Mouse (Mus musculus) liver, postnatal 0 days (tissue): ENCODE measurements around the gene Hcfc1. TPM values are rescaled to one million over a fixed set of nuclear protein-coding genes. Genes with fewer than 3 reads are reported as not detected.
A peak's percentile ranks its signal among the peaks of the same experiment; 100 is the strongest.

Experiments used
- ATAC-seq: fragments of 200-750 bp; cut with Nextera tagmentation; 2 replicates; pipeline ENCODE4 v1.8.0; 2017; ENCODE audit warnings: mild to moderate bottlenecking, moderate library complexity
- DNase-seq: peaks from one replicate; pipeline ENCODE4 v3.0.0-alpha.2; 2016
- H3K27ac ChIP-seq: fragments of 300-500 bp; sonication (generic); 2 replicates; pipeline ENCODE4 v1.5.1; 2014; ENCODE audit warnings: antibody characterized with exemption, moderate library complexity, mild to moderate bottlenecking, low read depth
- H3K27me3 ChIP-seq: fragments of 300-500 bp; sonication (generic); 2 replicates; pipeline ENCODE4 v1.6.1; 2014; ENCODE audit warnings: low read length, control low read depth, mixed read lengths; ENCODE audit not compliant: insufficient read depth
- H3K36me3 ChIP-seq: fragments of 300-500 bp; sonication (generic); replicated peaks from 2 replicates; pipeline ENCODE4 v1.6.1; 2014; ENCODE audit warnings: mild to moderate bottlenecking, control low read depth, low read length, moderate library complexity, mixed read lengths; ENCODE audit not compliant: insufficient read depth
- H3K4me1 ChIP-seq: fragments of 300-500 bp; sonication (generic); 2 replicates; pipeline ENCODE4 v1.6.1; 2014; ENCODE audit warnings: antibody characterized with exemption, mild to moderate bottlenecking, control low read depth; ENCODE audit not compliant: insufficient read depth
- H3K4me2 ChIP-seq: fragments of 300-500 bp; sonication (generic); 2 replicates; pipeline ENCODE4 v1.6.1; 2014; ENCODE audit warnings: low read depth, mild to moderate bottlenecking, low read length, moderate library complexity, mixed read lengths
- H3K4me3 ChIP-seq: fragments of 300-500 bp; sonication (generic); 2 replicates; pipeline ENCODE4 v1.5.1; 2014; ENCODE audit warnings: low read depth, low read length
- H3K9ac ChIP-seq: fragments of 300-500 bp; sonication (generic); replicated peaks from 2 replicates; pipeline ENCODE4 v1.6.1; 2014; ENCODE audit warnings: mild to moderate bottlenecking, moderate library complexity
- H3K9me3 ChIP-seq: fragments of 300-500 bp; sonication (generic); 2 replicates; pipeline ENCODE4 v1.6.1; 2016; ENCODE audit warnings: mild to moderate bottlenecking, control low read depth, low read length, mixed read lengths
- CTCF ChIP-seq: sonication (generic); IDR thresholded peaks from 2 replicates; pipeline ENCODE4 v1.5.1; 2016; ENCODE audit warnings: antibody characterized with exemption, low read depth
- EP300 ChIP-seq: IDR thresholded peaks from 2 replicates; pipeline ENCODE4 v1.6.1; 2016; ENCODE audit warnings: antibody characterized with exemption, low read depth, mild to moderate bottlenecking
- WGBS: fragments of 180-500 bp; shearing (Covaris S2); extraction: QIAGEN DNeasy Blood & Tissue Kit; methylation state at CpG from one replicate; pipeline ENCODE4 v1.1.7; 2014; ENCODE audit not compliant: insufficient replicate concordance; 5-methylcytosine and 5-hydroxymethylcytosine counted together
- polyA plus RNA-seq: library from polyadenylated mRNA; unstranded; fragments of >200 nt; fragmentation: Nextera tagmentation; extraction: Ambion mirVana; gene quantifications from 2 replicates; pipeline ENCODE4 v1.2.1, GENCODE M21; 2015

Gene Hcfc1
- polyA plus RNA-seq, 1 experiment from 2014 or later: 16.4 TPM

DNA sequence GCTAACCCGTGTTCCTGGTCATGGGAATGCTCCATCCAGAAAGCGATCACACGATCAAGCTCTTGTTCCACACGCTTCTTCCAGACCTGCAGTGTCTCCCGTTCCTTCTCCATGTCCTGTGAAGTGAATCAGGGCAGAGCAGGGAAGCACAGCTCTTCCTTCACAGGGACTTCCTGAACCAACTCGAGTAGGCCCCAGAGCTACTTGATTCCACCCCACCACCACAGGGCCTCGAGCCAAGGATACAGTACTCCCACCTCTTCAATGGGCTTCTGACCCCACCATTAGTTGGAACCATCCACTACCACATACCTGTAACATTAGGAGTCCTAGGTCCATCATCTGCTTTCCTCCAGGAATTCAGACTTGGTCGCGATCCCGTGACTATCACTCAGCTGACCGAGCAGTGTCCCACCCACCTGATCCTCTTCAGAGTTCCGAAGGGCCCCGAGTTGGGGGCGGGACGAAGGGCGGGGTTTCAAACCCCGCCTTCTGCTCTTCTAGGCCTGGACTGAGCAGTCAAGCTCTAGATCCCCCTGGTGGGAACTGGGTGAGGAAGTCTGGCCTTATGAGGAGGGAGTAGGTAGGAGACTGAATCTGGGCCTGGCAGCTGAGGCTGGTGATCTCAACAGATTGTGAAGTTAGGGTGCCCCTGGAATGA is 35.6 kb downstream of the Hcfc1 start, which contains the start of gene Renbp:
Gene Renbp (minus strand): TSS at position 449 of the 661 bp plus-strand sequence.
- H3K27ac ChIP-seq: no peak within 1 kb of the TSS
- DNase-seq: peak; percentile 78

GRCm38 (mm10) chrX:73922550-73922882 is 43.6 kb downstream of the Hcfc1 start:
- no peak for TF ChIP-seq EP300
- no peak for TF ChIP-seq CTCF

More for the DNA sequence above, 35.6 kb downstream of the Hcfc1 start, which contains the start of gene Renbp:
- no peaks in the 10 kb centered on the region for H3K36me3 ChIP-seq
- H3K9me3 ChIP-seq: no peaks in the 10 kb centered on the region
- no peaks in the 10 kb centered on the region; the same call in 1 of the 2 replicates for H3K4me1 ChIP-seq
- peak within 1 kb of the TSS; percentile 46; the same call in 1 of the 2 replicates for H3K9ac ChIP-seq
- H3K27me3 ChIP-seq: 0 out of 2 replicates have a peak, but pooled peaks cover 2% of the 10 kb centered on the region
- peak; percentile 41 for TF ChIP-seq CTCF
- TF ChIP-seq EP300: no peak; the same call in 1 of the 2 replicates
- 33% methylated on average over 17 of the region's 17 CpGs for WGBS
- peak within 1 kb of the TSS; percentile 65 for H3K4me2 ChIP-seq
- H3K4me3 ChIP-seq: peak within 1 kb of the TSS; percentile 39
- peak; percentile 94 for ATAC-seq

GRCm38 (mm10) chrX:73921823-73922549 is 44.2 kb downstream of the Hcfc1 start, which contains the start of the genes Arhgap4 and Naa10:
TSS of gene Arhgap4 (minus strand) at chrX:73921870.
TSS of gene Naa10 (minus strand) at chrX:73921944.
- peak within 1 kb of the TSS; percentile 74 for H3K9ac ChIP-seq
- peak; percentile 97 for ATAC-seq
- H3K9me3 ChIP-seq: no peaks in the 10 kb centered on the region
- peak within 1 kb of the TSS; percentile 61 for H3K4me3 ChIP-seq
- DNase-seq: peak; percentile 91
- TF ChIP-seq CTCF (no peak), EP300 (0 out of 2 replicates have a peak, but pooled peaks have one; percentile 34)
- no peaks in the 10 kb centered on the region for H3K27me3 ChIP-seq
- H3K36me3 ChIP-seq: 0 out of 2 replicates have a peak, but pooled peaks cover 8% of the 10 kb centered on the region
- 19% methylated on average over 43 of the region's 43 CpGs for WGBS
- H3K4me2 ChIP-seq: peak within 1 kb of the TSS; percentile 85
- H3K4me1 ChIP-seq: no peaks in the 10 kb centered on the region
- H3K27ac ChIP-seq: peak within 1 kb of the TSS; percentile 79

More at GRCm38 (mm10) chrX:73922550-73922882, 43.6 kb downstream of the Hcfc1 start:
- Histone ChIP-seq H3K9me3 (no peaks in the 10 kb centered on the region), H3K36me3 (0 out of 2 replicates have a peak, but pooled peaks cover 8% of the 10 kb centered on the region), H3K27me3 (no peaks in the 10 kb centered on the region), H3K4me1 (no peaks in the 10 kb centered on the region), H3K4me2 (peak overlapping the region; percentile 85), H3K27ac (0 out of 2 replicates have a peak overlapping the region, but pooled peaks have one; percentile 79), H3K4me3 (peak overlapping the region; percentile 61), H3K9ac (peak overlapping the region; percentile 66)
- WGBS: 72% methylated on average over 8 of the region's 8 CpGs
- DNase-seq: no peak
- no peak for ATAC-seq

DNA sequence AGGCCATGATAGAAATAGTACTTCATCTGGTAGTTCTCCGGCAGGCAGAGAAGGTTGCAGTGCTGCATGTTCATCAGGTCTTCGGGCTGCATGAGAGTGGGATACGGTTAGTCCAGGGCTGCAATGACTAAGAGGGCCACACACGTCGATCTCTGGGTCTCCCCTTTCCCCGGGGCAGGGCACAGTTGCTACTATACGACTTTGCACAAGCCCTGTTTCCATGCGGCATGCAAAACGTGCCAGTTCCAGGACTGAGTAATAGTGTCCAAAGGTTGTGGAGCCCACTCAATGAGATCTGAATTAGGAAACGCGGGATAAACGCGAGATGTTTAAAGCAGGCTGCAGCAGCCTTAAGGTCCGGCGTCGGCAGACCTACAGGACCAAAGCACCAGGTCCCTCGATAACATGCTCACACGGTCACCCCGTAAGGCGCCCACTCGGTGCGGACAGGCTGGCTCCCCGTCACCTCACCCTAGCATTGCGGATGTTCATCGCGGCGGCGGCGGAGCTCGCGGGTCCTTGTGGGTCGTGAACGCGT is 44.8 kb downstream of the Hcfc1 start:
- no peaks in the 10 kb centered on the region for H3K9me3 ChIP-seq
- H3K4me2 ChIP-seq: peak overlapping the region; percentile 85
- H3K4me1 ChIP-seq: no peaks in the 10 kb centered on the region
- no peak for TF ChIP-seq CTCF
- no peak for TF ChIP-seq EP300
- peak overlapping the region; percentile 79 for H3K27ac ChIP-seq
- ATAC-seq (peak; percentile 52), DNase-seq (no peak)
- WGBS: 14% methylated on average over 34 of the region's 34 CpGs
- H3K9ac ChIP-seq: peak overlapping the region; percentile 74
- H3K4me3 ChIP-seq: peak overlapping the region; percentile 61
- no peaks in the 10 kb centered on the region for H3K27me3 ChIP-seq
- 0 out of 2 replicates have a peak, but pooled peaks cover 8% of the 10 kb centered on the region for H3K36me3 ChIP-seq

GRCm38 (mm10) chrX:73918631-73919030 is 47.5 kb downstream of the Hcfc1 start:
- Histone ChIP-seq H3K27ac (no peak overlapping the region), H3K9me3 (no peaks in the 10 kb centered on the region), H3K4me1 (peaks cover 2% of the 10 kb centered on the region; the same call in 1 of the 2 replicates), H3K36me3 (0 out of 2 replicates have a peak, but pooled peaks cover 8% of the 10 kb centered on the region), H3K4me2 (no peak overlapping the region), H3K9ac (no peak overlapping the region), H3K27me3 (no peaks in the 10 kb centered on the region), H3K4me3 (no peak overlapping the region)
- 76% methylated on average over 5 of the region's 5 CpGs for WGBS
- no peak for DNase-seq
- ATAC-seq: no peak
- TF ChIP-seq EP300 (no peak), CTCF (no peak)

DNA sequence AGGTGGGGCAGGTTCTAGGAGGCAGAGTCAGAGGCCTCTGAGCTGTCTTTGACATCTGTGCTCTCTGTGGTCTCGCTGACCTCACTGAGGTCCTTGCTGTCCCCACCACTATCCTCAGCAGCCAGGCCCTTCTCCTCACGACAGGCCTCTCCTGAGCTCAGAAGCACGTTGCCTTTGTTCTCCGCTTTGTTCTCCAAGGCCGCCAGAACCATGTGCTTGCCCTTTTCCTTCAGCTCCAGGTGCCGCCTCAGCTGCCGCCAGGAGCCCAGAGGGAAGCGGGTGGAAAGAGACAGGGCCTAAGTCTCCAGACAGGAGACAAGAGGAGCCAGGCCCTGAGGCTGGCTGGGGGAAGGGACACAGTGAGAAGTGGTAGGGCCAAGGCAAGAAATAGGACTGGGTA is 49.2 kb downstream of the Hcfc1 start:
- no peak overlapping the region for H3K27ac ChIP-seq
- 85% methylated on average over 8 of the region's 8 CpGs for WGBS
- peaks cover 2% of the 10 kb centered on the region; the same call in 1 of the 2 replicates for H3K4me1 ChIP-seq
- H3K27me3 ChIP-seq: no peaks in the 10 kb centered on the region
- TF ChIP-seq CTCF (no peak), EP300 (no peak)
- H3K36me3 ChIP-seq: 0 out of 2 replicates have a peak, but pooled peaks cover 8% of the 10 kb centered on the region
- H3K4me2 ChIP-seq: no peak overlapping the region
- H3K4me3 ChIP-seq: no peak overlapping the region
- ATAC-seq (no peak), DNase-seq (no peak)
- no peak overlapping the region for H3K9ac ChIP-seq
- no peaks in the 10 kb centered on the region for H3K9me3 ChIP-seq
